Mouse (Mus musculus) CH12.LX (cell line): Measurements from ENCODE around the gene Dlg1.

Experiments
- CTCF ChIP-seq, 2 experiments: IDR thresholded peaks in 1 of 2; conservative IDR thresholded peaks in 1 of 2; 2 replicates each; pipeline ENCODE4 v1.5.1; 2011 to 2012; ENCODE audit warnings: low read depth in 2 of 2, low read length in 2 of 2, improper control_type of control experiment in 1 of 2, inconsistent platforms in 1 of 2, mild to moderate bottlenecking in 1 of 2, moderate library complexity in 1 of 2
- E2F4 ChIP-seq: IDR thresholded peaks from 2 replicates; pipeline ENCODE4 v1.6.1; 2011; ENCODE audit warnings: low read depth, low read length, improper control_type of control experiment; ENCODE audit not compliant: insufficient replicate concordance
- JUND ChIP-seq: conservative IDR thresholded peaks from 2 replicates; pipeline ENCODE4 v1.6.1; 2011; ENCODE audit warnings: low read depth, low read length, improper control_type of control experiment
- MYC ChIP-seq: IDR thresholded peaks from 2 replicates; pipeline ENCODE4 v1.6.1; 2011; ENCODE audit warnings: low read depth, mild to moderate bottlenecking, improper control_type of control experiment, low read length
- RCOR1 ChIP-seq: conservative IDR thresholded peaks from 2 replicates; pipeline ENCODE4 v1.6.1; 2012; ENCODE audit warnings: low read depth, mild to moderate bottlenecking, inconsistent platforms, low read length, improper control_type of control experiment
- UBTF ChIP-seq: IDR thresholded peaks from 2 replicates; pipeline ENCODE4 v1.6.1; 2012; ENCODE audit warnings: low read depth, mild to moderate bottlenecking, inconsistent platforms, low read length, improper control_type of control experiment, moderate library complexity

DNA sequence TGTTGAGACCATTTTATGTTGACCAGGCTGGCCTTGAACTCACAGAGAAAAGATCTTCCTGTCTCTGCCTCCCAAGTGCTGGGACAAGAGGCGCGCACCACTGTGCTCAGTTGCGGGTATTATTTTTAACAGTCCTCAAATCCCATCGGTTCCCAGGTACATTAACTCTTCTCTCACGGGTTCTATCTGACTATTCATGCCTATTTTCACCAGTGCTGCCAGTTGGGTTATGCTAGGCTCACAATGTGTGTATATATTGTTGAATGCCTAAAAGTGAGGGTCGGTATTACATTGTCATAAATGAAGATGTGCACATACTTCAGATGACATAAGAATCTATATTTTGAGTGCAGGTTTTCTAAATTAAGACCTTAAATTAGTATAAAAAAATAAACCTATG, 103.1 kb downstream of the Dlg1 start:
- TF ChIP-seq CTCF (conservative IDR thresholded peaks at IDR 0.05 in 1 of 2, IDR thresholded peaks at IDR 0.05 in 1 of 2; ENCODE audit: low read depth in 2 of 2, low read length in 2 of 2) (no peak), MYC (no peak), UBTF (no peak), E2F4 (no peak), JUND (no peak), RCOR1 (no peak)
